Mouse (Mus musculus) kidney, adult 8-10 months (tissue): ENCODE data around the gene Cyp46a1.
A peak's percentile ranks its signal among the peaks of the same experiment; 100 is the strongest.

Source experiments
- DNase-seq, 2 experiments: peaks; one replicate each; pipeline ENCODE4 v3.0.0; 2022

Cyp46a1 gene

DNA sequence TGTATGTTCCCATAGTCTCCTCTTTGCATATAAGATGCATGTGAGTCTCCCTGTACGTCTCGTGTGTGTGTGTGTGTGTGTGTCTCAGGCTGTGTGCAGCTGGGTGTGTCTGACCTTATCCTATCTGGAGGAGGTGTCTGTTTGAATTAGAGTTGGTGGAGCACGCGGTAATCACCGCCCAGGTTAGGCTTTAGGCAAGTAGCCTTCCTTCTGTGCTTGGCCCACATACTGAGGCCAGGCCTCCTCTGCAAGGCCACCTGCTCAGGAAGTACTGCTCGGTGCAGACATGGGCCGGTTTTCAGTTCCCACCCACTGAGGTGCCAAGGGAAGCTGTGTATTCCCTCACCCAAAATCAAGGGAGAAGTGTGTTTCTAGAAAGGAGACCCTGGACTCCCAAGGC is 31.7 kb downstream of the Cyp46a1 start:
- DNase-seq, result no peak

DNA sequence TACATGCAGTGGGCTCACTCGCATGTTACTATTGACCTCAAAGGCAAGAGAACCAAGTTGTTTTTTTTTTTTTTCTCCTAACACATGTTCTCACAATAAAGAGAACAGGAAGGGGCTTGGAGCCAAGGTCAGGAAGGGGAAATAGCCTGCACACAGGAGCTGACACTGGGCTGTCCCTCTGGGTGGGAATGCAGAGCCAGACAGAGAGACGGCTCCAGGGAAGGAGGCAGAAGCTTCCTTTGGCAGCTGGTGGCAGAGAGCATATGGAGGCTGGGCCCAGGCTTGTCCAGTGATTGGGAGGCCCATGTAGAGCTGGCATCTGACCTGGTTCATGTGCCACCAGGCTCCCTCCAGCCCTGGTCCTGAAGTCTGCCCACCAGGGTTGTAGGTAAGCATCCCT is 33.7 kb downstream of the Cyp46a1 start:
- peak; percentile 26 to 44 for DNase-seq

DNA sequence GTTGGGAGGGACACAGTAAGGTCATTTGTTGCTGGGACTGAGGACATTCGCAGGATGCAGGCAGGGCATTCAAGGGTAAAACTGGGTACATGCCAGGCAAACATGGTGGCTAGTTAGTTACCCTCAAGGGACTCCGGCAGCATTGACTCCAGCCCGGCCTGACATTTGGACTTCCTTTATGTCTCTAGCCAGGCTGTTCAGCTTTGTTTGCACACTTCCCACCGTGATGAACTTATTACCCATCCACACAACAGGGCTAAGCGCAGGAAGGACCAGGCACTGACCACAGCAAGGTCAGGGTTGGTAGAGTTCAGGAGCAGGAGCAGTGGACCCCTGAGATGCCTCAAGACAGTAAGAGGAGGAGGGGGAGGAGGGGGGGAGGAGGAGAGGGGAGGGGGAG is 34.7 kb downstream of the Cyp46a1 start:
- no peak for DNase-seq

DNA sequence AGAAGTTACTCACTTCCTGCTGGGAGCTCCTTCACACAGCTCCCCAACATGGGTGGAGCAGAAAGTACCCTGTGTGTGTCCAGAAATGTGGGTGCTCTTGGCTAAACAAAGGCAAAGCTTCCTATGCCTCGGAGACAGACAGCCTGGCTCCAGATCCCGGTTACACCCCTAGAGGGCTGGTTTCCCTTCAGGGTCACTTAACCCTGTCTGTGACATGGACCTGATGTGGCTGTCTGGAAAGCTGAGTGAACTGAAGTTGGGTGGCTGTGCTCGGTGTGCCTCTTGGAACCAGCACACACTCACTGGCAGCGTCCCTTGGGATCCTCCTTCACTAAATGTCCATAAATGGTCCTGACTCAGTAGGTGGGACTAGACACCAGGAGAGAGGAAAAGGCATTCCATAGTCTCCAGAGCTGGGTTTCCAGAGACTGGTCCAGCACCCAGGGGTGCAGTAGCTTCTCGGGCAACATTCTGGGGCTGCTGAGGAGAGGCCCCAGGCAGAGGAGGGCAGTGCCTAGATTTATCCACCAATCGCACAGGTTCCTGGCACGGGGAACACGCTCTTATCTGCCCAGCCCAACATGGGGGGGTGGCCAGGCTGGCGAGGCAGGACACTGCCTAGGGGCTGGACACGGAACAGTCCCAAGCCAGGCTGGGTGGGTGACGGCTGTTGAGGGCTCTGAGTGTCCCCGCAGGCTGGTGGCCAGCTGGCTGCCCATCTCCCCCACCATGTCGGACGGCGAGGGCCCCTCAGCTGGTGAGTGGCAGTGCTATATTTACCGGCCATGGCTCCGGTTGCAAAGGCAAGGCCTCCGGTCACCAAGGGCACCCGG is 36.6 kb downstream of the Cyp46a1 start, which contains the start of gene Eml1:
Eml1 (plus strand) TSS at position 362 of the 833 bp plus-strand sequence.
- peak in 1 of 2 experiments; percentile 42 for DNase-seq

DNA sequence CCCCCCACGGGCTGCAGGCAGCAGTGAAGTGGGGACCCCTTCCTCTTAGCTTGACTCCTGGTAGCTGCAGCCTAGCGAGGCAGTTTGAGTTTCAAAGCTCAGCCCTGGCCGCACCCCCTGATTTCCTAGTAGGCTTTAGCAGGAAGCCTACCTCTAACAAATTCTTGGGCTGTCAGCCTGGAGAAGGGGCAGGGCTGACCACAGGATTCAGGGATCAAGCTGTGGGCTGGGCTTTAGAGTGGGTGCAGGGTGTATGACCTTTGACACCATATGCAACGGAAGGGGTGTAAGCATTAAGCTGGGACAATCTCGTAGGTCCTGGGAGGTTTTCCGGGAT is 37.2 kb downstream of the Cyp46a1 start:
- peak in 1 of 2 experiments; percentile 26 for DNase-seq

DNA sequence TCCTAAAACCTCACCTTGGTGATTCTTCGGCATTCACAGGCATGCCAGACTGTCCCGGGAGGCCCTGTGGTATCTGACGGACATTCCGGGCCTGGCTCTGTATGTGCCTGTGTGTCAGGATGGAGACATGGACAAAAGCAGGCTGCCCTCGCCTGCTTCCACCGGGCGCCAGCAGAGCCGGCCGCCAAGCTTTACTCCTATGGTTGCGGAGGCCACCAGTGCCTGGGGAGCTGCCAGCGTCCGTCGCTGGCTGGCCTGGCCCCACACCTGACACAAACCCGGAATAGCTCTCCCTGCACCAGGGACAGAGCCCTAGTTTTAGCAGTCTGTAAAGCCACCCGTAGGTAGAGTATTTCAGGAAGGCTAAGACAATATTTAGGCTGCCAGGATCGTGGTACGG is 38.1 kb downstream of the Cyp46a1 start:
- no peak for DNase-seq

DNA sequence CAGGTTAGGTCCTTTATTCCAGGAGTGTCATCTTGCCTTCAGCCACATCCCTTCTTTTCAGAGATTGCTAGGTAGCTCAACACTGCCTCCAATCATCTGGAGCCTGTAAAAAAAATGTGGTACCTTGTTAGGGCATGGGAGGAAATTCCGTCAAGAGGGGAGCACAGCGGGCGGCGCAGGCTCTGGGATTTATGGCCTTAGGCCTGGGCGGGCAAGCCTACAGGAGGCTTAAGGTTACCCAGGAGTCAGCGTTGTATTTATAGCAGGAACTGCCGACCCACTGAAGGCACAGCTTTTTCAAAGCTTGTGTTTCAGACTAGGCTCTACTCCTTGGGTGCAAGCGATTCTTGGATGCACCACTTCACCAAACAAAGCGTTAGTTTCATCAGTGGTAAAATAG is 39.4 kb downstream of the Cyp46a1 start:
- no peak for DNase-seq

DNA sequence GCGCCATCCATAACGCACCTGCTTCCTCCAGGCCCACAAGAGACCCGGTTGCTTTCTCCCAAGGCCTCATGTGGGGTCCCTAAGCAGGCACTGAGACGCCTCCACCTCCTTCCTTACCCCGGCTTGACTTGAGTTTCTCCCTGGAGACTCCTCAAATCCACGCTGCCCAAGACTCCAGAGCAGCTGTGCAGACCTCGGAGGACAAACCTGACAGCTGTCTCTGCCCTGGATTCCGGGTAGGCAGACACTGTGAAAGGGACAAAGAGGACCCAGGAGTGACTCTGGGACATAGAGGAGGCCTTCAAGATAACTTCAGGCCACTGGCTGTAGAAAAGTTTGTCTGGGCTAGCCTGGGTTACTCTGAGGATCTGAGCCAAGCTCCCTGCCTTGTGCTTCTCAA is 40.5 kb downstream of the Cyp46a1 start:
- DNase-seq, result no peak

DNA sequence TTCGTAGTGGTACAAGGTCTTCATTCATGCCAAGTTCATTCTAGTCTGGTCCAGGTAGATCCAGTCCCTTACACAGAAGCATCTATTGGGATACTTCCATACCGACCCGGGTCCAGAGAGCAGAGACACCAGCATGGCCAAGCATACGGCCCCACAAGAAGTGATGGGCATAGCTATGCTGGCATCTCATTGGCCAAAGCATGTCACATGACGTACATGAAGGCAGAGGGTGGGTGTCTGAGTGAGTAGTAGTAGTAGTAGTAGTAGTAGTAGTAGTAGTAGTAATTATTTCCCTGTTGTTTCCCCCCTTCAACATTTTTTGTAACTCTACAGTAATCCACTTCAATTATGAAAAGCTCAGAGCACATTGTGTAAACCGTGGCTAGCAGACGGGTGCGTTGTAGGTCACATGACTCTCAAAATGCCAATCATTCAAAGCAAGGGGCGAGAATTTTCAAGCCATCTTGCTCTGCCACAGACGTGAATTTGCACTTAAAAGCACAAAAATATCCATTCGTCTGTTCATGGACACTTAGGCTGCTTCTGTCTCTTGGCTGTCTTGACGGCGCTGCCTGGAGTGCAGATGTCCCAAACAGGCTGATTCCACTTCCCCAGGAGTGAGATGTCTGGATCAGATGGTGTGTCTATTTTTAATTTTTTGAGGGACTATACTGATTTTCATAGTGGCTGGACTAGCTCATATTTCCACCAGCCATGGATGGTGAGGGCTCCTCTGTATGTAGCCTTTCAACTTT is 44.4 kb downstream of the Cyp46a1 start:
- no peak for DNase-seq

DNA sequence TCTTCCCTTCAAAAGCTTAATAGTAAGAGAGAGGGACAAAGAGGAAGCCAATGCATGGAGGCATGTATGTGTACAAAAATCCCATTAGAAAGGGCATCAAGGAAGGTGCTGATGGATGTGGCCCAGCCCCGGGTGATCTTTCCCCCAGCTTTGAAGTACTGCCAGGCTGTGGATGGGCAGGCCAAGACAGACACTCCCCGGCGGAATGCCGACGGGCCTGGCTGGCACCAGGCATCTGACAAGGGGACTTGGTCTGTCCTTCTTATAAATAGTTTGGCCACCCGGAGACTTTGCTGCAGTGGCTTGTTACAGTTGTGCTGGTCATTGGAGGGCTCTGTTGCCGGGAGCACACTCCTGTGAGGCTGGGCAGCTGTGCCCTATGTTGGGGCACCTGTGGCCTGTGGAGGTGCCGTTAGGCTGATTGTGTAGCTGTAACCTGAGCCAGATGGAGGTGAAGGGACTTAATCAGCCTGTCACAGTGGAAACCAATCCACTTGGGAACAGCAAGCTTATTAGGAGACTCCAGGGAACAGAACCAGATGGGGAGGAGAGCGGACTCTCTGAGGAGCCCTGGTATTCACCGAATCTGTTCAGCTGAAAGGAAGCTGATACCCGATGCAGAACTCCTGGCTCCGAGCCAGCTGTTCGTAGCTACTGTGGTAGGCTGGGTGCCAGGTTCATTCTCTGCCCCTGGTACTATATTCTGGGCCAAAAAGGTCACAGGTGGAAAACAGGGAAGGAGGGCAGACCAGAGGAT is 52.5 kb downstream of the Cyp46a1 start:
- no peak for DNase-seq

DNA sequence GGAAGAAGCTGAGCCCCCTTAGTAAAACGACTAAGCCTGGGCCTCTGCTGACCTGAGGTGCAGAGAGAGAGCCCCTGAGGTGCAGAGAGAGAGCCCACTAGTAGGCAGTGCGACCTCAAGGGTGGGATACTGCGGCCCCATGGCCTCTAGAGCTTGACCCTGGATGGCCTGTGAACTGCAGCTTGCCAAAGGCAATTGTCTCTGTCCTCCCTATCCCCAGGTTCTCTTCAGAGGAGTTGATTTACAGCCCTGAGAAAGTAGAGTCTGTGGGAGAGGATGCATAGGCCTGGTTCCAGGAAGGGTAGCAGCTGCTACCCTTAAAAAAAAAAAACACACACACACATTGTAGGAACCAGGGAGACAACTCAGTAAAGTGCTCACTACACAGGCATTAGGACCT is 55.5 kb downstream of the Cyp46a1 start:
- no peak for DNase-seq

DNA sequence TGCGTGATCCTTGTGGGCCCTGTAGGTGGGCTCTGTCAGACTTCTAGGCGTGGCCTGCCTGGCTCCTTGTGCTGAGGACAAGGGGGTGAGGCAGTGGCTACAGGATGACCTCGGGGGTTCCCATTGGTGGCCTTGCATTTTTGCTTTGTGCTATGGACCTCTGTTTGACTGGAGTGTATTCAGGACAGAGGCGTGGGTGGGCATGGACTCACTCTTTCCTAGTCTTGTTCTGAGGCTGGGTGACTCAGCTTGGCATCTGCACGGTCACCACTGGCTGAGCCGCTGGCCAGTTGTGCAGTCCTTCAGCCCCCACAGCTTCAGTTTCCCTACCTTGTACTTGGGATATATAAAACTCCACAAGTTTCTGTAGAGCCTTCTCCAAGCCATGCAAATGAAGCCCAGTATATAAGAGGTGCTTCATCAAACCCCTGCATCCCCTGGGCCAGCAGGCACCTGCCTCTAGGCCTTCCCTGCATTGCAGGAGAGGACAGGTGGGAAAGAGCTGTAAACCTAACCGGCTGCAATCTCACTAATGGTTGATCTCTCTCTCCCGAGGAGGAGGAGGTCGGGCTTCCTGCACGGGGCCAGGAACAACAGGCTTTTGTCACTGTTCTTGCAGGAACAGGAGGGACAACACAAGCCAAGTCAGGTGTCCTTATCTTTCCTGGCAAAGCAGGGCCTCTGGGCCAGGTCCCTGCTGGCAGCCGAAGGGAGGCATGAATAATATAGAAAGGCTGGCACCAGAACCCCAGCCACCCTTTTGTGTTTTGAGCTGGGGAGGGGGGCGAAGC is 58.3 kb downstream of the Cyp46a1 start:
- DNase-seq, result no peak

DNA sequence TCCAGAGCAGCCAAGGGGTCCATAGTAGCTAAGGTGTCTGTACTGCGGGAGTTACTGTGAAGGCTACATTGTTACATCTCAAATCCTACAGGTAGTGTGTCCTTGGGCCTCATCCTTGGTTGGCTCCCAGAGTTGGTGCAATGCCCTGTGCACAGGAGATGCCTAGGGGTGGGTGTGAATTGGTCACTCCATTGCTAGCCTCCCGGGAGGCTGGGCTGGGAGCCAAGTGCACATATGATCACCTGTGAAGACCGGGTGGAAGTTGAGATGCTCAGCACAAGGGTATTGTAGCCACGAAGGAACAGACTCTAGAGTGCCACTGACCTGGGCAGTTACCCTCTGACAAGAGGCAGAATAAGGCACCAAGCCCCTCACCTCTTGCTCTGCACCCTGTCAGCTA is 58.9 kb downstream of the Cyp46a1 start:
- DNase-seq, result no peak

DNA sequence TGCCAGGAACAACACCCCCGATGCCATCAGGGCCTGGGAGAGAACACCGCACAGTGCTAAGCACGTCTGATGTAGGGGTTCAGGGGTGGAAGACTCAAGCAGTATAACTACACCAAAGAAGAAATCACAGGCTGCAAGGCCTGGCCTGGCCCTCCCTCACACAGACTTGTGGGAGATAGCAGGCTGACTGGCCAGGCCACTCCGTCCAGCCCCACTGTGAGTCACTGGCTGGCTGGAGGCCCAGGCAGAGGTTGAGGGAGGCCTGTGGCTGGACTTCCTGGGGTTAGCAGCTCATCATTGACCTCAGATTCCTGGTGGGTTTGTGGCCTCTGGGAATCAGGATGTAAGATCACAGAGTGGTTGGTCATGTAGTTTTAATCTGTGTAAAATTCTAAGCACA is 59.5 kb downstream of the Cyp46a1 start:
- DNase-seq, result peak; percentile 79 to 84

DNA sequence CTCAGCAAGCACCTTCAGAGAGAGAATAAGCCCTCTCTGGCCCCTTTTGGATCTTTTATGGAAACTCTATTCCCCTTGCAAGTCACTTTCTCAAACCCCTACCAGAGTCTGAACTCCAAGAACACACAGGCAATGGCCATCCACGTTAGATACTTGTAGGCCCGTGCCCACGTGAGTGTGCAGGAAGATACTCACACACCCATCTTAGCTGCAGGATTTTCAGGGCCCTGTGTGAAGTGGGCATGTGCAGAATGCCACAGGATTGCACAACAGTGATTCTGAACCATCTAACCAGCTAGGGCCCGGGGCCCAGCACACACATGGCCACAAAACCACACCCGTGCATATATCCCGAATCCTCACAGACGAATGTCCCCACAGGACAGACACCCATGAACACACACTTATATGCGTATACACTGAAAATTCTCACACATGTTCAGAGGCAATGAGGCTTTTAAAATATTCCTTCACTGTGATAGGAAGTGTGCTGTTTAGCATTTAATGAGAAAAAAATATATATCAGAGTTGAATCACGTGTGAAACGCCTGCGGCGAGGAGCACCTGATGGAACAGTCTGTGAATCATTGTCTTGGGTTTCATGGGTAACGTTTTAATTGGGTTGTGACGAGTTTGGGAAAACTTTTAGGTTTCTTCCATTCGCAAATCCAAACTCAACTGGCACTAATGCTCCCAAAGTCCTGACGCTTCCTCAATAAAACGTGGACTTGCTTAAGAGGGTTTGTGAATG is 60.5 kb downstream of the Cyp46a1 start:
- no peak for DNase-seq

DNA sequence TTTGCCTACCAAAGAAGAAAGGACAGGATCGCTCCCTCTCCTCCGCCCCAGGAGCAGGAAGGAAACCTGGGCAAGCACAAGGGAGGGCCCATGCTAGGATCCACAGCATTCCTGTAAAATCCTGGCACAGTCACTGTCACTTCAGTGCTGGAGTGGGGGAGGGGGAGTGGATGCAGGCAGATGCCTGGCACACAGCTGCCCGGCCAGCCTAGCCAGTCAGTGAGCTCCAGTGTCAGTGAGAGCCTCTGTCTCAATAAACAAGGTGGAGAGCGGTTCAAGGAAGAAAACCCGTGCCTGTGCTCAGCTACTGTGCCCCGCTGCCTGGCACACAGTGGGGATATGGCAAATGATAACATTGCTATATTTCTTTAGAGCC is 61.1 kb downstream of the Cyp46a1 start:
- DNase-seq, result no peak

DNA sequence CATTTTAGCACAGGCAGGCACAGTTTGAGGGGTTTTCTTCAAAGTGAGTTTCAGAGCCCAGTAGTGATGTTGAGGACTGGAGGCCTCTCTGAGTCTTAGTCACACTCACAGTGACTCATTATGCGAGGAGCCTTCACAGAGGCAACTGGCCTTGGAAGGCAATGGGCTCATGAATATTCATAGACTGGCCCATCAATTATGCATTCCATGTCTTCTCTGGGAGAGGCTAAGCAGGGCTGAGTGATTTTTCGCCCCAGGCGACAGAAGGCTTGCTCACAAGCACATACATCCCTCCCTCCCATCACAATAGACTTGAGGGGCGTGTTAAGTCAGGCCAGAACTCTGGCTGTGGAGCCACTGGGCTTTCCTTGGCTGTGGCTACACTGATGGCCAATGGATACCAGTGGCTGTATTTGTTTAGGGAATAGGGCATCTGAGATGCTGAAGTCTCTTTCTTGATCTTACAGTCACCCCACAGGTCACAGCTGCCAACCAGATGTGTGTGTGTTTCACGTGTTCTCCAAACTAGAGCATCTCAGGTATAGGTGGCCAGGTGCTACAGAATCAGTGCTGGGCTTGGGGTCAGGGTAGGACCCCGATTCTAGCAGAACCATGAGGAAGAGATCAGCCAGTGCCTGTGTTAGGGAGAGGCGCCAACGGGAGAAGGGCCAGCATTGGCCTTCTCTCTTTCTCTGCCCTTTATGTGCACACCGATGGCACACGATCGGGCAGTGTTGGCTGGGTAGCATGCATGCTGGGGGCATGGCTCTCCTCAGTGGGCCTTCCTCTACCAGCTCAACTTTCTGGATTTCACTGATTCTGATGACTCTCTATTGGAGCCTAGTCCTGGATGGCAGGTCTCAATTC is 62.1 kb downstream of the Cyp46a1 start:
- DNase-seq, result peak; percentile 39 to 71

DNA sequence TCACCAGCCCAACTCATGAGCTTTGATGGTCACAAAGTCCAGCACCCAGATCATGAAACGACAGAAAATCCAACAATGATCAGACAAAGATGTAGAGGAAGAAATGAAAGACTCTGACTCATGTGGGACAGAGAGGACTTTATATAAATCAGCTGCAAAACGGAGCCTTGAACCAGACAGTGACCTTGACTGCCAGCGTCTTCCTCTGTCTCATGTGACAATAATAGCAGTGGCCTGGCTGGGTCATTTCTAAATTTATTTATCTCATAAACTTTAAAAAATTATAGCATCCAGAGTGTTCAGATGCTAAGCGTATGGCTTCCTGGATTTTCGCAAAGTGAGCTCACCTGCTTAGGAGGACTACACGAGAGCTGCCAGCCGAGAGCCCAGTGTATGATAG is 64.5 kb downstream of the Cyp46a1 start:
- no peak for DNase-seq

DNA sequence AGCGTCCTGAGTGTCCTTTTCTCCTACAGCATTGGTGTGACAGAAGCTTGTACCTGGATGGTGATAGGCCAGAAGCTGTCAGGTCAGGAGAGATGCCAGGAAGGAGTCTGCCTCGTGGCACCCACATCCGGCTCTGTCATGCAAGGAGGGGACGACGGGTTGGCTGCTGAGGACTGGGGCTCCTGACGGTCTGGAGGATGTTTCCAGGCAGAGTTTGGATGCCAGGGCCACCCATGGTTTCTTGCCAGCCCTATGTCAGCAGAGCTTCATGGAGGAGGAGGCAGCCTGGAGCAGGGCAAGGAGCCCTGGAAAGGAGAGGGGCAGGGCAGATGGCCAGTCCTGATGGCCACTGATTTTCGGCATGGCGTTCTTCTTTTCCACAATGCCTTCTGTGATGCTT is 65.0 kb downstream of the Cyp46a1 start:
- DNase-seq, result no peak

DNA sequence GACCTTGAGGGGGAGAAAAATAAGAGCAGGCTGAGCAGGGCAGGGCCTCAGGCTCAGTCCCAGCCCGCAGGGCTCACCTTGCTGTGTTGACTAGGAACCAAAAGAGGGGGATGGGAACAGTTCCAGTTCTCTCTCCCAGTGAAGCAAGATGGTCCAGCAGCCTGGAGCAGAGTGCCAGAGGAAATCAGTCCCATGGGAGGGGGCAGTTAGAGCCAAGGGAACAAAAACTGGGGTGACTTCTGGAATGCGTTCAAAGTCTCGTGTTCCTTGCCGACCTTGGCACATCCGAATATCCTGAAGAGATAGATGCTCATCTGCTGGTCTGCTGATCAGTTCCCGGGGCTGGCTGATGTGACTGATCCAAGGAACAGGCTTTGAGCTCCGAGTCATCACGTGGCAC is 66.8 kb downstream of the Cyp46a1 start:
- DNase-seq, result no peak

DNA sequence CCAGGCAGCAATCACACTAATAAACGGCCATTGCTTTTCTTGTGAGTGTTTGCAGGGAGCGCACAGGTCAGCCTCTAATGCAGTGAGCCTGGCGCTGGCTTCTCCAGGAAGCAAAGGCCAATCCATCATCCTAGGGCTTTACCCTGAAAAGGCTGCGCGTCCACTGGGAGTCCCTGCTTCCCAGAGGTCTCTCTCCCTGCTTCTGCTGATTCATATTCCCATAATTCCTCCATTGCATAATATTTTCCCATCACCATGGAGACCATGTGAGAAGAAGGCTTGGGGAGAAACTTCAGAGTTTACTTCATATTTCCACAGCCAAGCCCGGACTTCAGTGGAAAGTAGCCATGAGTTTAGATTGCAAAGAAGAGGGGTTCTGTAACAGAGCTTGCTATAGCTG is 69.8 kb downstream of the Cyp46a1 start:
- peak in 1 of 2 experiments; percentile 57 for DNase-seq
